Mouse (Mus musculus) embryonic facial prominence, embryonic 11.5 days (tissue): ENCODE measurements around the gene Lars2. TPM values are rescaled to one million over a fixed set of nuclear protein-coding genes. Genes with fewer than 3 reads are reported as not detected.
"Not testable (repeated sequence)": the region's sequence is repeated elsewhere in the genome, so short reads cannot be mapped to it uniquely, and the experiment has no call there.

ENCODE experiments used
- ATAC-seq: fragments of 200-750 bp; cut with Nextera tagmentation; replicated peaks from 2 replicates; pipeline ENCODE4 v1.8.0; 2017; ENCODE audit warnings: low read depth; ENCODE audit not compliant: insufficient number of reproducible peaks, low FRiP score, low TSS enrichment
- DNase-seq: peaks from one replicate; pipeline ENCODE4 v3.0.0-alpha.2; 2015; ENCODE audit warnings: low spot score
- H3K27ac ChIP-seq: fragments of 300-500 bp; sonication (generic); replicated peaks from 2 replicates; pipeline ENCODE4 v1.5.1; 2014; ENCODE audit warnings: mild to moderate bottlenecking, low read depth, low read length, control low read depth
- H3K27me3 ChIP-seq: fragments of 300-500 bp; sonication (generic); 2 replicates; pipeline ENCODE4 v1.6.1; 2014; ENCODE audit warnings: mild to moderate bottlenecking, low read length, moderate library complexity, mixed read lengths; ENCODE audit not compliant: control insufficient read depth, insufficient read depth
- H3K36me3 ChIP-seq: fragments of 300-500 bp; sonication (generic); replicated peaks from 2 replicates; pipeline ENCODE4 v1.6.1; 2014; ENCODE audit warnings: low read depth, mild to moderate bottlenecking, low read length, moderate library complexity, mixed read lengths; ENCODE audit not compliant: control insufficient read depth, insufficient read depth
- H3K4me1 ChIP-seq: fragments of 300-500 bp; sonication (generic); 2 replicates; pipeline ENCODE4 v1.6.1; 2014; ENCODE audit warnings: low read length, mixed read lengths; ENCODE audit not compliant: control insufficient read depth, insufficient read depth
- H3K4me2 ChIP-seq: fragments of 300-500 bp; sonication (generic); 2 replicates; pipeline ENCODE4 v1.6.1; 2014; ENCODE audit warnings: low read depth, mild to moderate bottlenecking, control low read depth, low read length, moderate library complexity
- H3K4me3 ChIP-seq: fragments of 300-500 bp; sonication (generic); 2 replicates; pipeline ENCODE4 v1.5.1; 2014; ENCODE audit warnings: low read depth, low read length, control low read depth
- H3K9ac ChIP-seq: fragments of 300-500 bp; sonication (generic); replicated peaks from 2 replicates; pipeline ENCODE4 v1.6.1; 2014; ENCODE audit warnings: mild to moderate bottlenecking, control low read depth, low read length
- H3K9me3 ChIP-seq: fragments of 300-500 bp; sonication (generic); replicated peaks from 2 replicates; pipeline ENCODE4 v1.6.1; 2016; ENCODE audit warnings: mild to moderate bottlenecking, low read length, inconsistent platforms, mixed read lengths; ENCODE audit not compliant: control insufficient read depth
- WGBS: fragments of 180-500 bp; shearing (Covaris S2); extraction: QIAGEN DNeasy Blood & Tissue Kit; methylation state at CpG from one replicate; pipeline ENCODE4 v1.1.7; 2014; 5-methylcytosine and 5-hydroxymethylcytosine counted together
- polyA plus RNA-seq: library from polyadenylated mRNA; unstranded; fragments of >200 nt; fragmentation: Nextera tagmentation; extraction: Ambion mirVana; gene quantifications from 2 replicates; pipeline ENCODE4 v1.2.1, GENCODE M21; 2014

The Lars2 gene
- polyA plus RNA-seq = 1,067 and 1,123 TPM in 2 replicates

GRCm38 (mm10) chr9:123366708-123367385 is at the start of gene Lars2:
Gene Lars2 (plus strand): TSS chr9:123366927.
- ATAC-seq (peak; percentile 97), DNase-seq (peak; percentile 96)
- Histone ChIP-seq H3K4me2 (peak within 1 kb of the TSS; percentile 65), H3K27me3 (no peaks in the 10 kb centered on the region), H3K9ac (peak within 1 kb of the TSS; percentile 80), H3K9me3 (no peaks in the 10 kb centered on the region), H3K4me1 (no peaks in the 10 kb centered on the region; the same call in 1 of the 2 replicates), H3K27ac (peak within 1 kb of the TSS; percentile 52; the same call in 1 of the 2 replicates), H3K4me3 (peak within 1 kb of the TSS; percentile 74), H3K36me3 (no peaks in the 10 kb centered on the region)
- under 1% methylated on average over 35 of the region's 35 CpGs for WGBS

GRCm38 (mm10) chr9:123326106-123326505 is 40.6 kb upstream of the Lars2 start:
- Histone ChIP-seq H3K36me3 (no peaks in the 10 kb centered on the region), H3K9ac (no peak overlapping the region), H3K27ac (no peak overlapping the region), H3K4me1 (no peaks in the 10 kb centered on the region), H3K4me3 (no peak overlapping the region), H3K9me3 (no peaks in the 10 kb centered on the region), H3K27me3 (no peaks in the 10 kb centered on the region), H3K4me2 (no peak overlapping the region)
- ATAC-seq = no peak
- DNase-seq = no peak

GRCm38 (mm10) chr9:123328336-123328735 is 38.4 kb upstream of the Lars2 start:
- H3K27ac ChIP-seq = no peak overlapping the region
- no peak overlapping the region for H3K4me3 ChIP-seq
- DNase-seq (no peak), ATAC-seq (no peak)
- H3K4me2 ChIP-seq = no peak overlapping the region
- no peak overlapping the region for H3K9ac ChIP-seq
- no peaks in the 10 kb centered on the region for H3K4me1 ChIP-seq
- no peaks in the 10 kb centered on the region for H3K9me3 ChIP-seq
- WGBS = 89% methylated on average over 3 of the region's 3 CpGs
- no peaks in the 10 kb centered on the region for H3K36me3 ChIP-seq
- no peaks in the 10 kb centered on the region for H3K27me3 ChIP-seq

- Histone ChIP-seq H3K9me3 (no peaks in the 10 kb centered on the region), H3K9ac (no peak overlapping the region), H3K36me3 (no peaks in the 10 kb centered on the region), H3K4me1 (no peaks in the 10 kb centered on the region), H3K4me3 (no peak overlapping the region), H3K27ac (no peak overlapping the region), H3K27me3 (no peaks in the 10 kb centered on the region), H3K4me2 (no peak overlapping the region)
- 91% methylated on average over 7 of the region's 7 CpGs for WGBS
- ATAC-seq = no peak
- DNase-seq = no peak
Measured at GRCm38 (mm10) chr9:123329831-123330230, 36.9 kb upstream of the Lars2 start.

GRCm38 (mm10) chr9:123330271-123330670 is 36.5 kb upstream of the Lars2 start:
- not testable (repeated sequence) for H3K4me1 ChIP-seq, H3K4me2 ChIP-seq, DNase-seq, H3K27ac ChIP-seq, H3K27me3 ChIP-seq, H3K4me3 ChIP-seq, H3K9me3 ChIP-seq, ATAC-seq, H3K36me3 ChIP-seq, H3K9ac ChIP-seq
- WGBS = 65% methylated on average over 1 of the region's 1 CpGs

GRCm38 (mm10) chr9:123333479-123333878 is 33.2 kb upstream of the Lars2 start:
- Histone ChIP-seq H3K4me1 (no peaks in the 10 kb centered on the region; the same call in 1 of the 2 replicates), H3K4me2 (no peak overlapping the region), H3K27ac (no peak overlapping the region), H3K9me3 (no peaks in the 10 kb centered on the region), H3K9ac (no peak overlapping the region), H3K4me3 (no peak overlapping the region), H3K27me3 (no peaks in the 10 kb centered on the region), H3K36me3 (no peaks in the 10 kb centered on the region)
- DNase-seq (no peak), ATAC-seq (no peak)
- 82% methylated on average over 2 of the region's 2 CpGs for WGBS

GRCm38 (mm10) chr9:123335044-123335670 is 31.6 kb upstream of the Lars2 start:
- Histone ChIP-seq H3K4me1 (no peaks in the 10 kb centered on the region; the same call in 1 of the 2 replicates), H3K27ac (no peak overlapping the region), H3K27me3 (no peaks in the 10 kb centered on the region), H3K4me2 (no peak overlapping the region), H3K4me3 (no peak overlapping the region), H3K36me3 (no peaks in the 10 kb centered on the region), H3K9ac (no peak overlapping the region), H3K9me3 (no peaks in the 10 kb centered on the region)
- ATAC-seq (no peak), DNase-seq (no peak)
- WGBS = 73% methylated on average over 5 of the region's 5 CpGs

GRCm38 (mm10) chr9:123339651-123340144 is 27.0 kb upstream of the Lars2 start:
- Histone ChIP-seq H3K27me3 (no peaks in the 10 kb centered on the region), H3K4me3 (no peak overlapping the region), H3K9ac (no peak overlapping the region), H3K36me3 (no peaks in the 10 kb centered on the region), H3K4me1 (no peaks in the 10 kb centered on the region; the same call in 1 of the 2 replicates), H3K4me2 (no peak overlapping the region), H3K9me3 (no peaks in the 10 kb centered on the region), H3K27ac (no peak overlapping the region)
- ATAC-seq = no peak
- DNase-seq = no peak
- WGBS = 76% methylated on average over 3 of the region's 3 CpGs
